12 mouse cellular contexts compared by ENCODE assay signal in genomic region chr15:89463334-89464235, GRCm38 (mm10). TPM values are rescaled to one million over a fixed set of nuclear protein-coding genes. Genes with fewer than 3 reads are reported as not detected.
DNase-seq lines count a peak whose midpoint lies in the region; ATAC-seq and TF ChIP-seq lines count a peak whose summit lies in the region.
"Had no signal": no experiment of that assay in that cellular context is flagged by ENCODE, and none has a peak within 500 bp of the region (broad histone marks: within the 10 kb centered on the region; RNA-seq: fewer than 3 reads in every experiment).

No protein-coding gene starts in this region.

- no peaks in the 10 kb centered on the region for H3K9me3 ChIP-seq in kidney, embryonic 16.5 days (ENCODE audit: low read length)
- no peaks in the 10 kb centered on the region for H3K9me3 ChIP-seq in embryonic facial prominence, embryonic 14.5 days (ENCODE audit: control insufficient read depth, low read length)
- H3K9me3 ChIP-seq in neural tube, embryonic 15.5 days (replicated peaks) = no peaks in the 10 kb centered on the region

- H3K9ac ChIP-seq in kidney, embryonic 16.5 days (replicated peaks; ENCODE audit: low read length) = no peak overlapping the region
- H3K9ac ChIP-seq in embryonic facial prominence, embryonic 14.5 days (ENCODE audit: low read depth, low read length) = no peak overlapping the region
- no peak overlapping the region for H3K9ac ChIP-seq in neural tube, embryonic 15.5 days (replicated peaks)

- no peak overlapping the region for H3K27ac ChIP-seq in kidney, adult 2 months (ENCODE audit: insufficient read depth, low read depth, low read length)
- no peak overlapping the region for H3K27ac ChIP-seq in kidney, embryonic 16.5 days (ENCODE audit: low read length)
- H3K27ac ChIP-seq in embryonic facial prominence, embryonic 14.5 days (replicated peaks; ENCODE audit: low read depth, low read length) = no peak overlapping the region
- H3K27ac ChIP-seq in neural tube, embryonic 15.5 days (replicated peaks) = no peak overlapping the region

- DNase-seq in adrenal gland, postnatal 36 days = peak; percentile 20 to 42
- DNase-seq in adrenal gland, adult 18-20 months (ENCODE audit: low spot score in 2 of 2) = no peak
- DNase-seq in kidney, adult 2 months = peak; percentile 28
- peak; percentile 65 for DNase-seq in 416B (ENCODE audit: low read depth)
- DNase-seq in embryonic facial prominence, embryonic 14.5 days (ENCODE audit: low spot score) = peak; percentile 29
- no peak for DNase-seq in layer of hippocampus, postnatal 36 days
- DNase-seq: gastrocnemius, postnatal 10 days; left cerebral cortex, postnatal 4 days had no signal

- peak; percentile 42 for TF ChIP-seq CTCF in kidney, adult 2 months (conservative IDR thresholded peaks at IDR 0.05; ENCODE audit: insufficient read depth, insufficient read length, low read depth, low read length)

- WGBS in kidney, adult 2 months = 49% methylated on average over 5 of the region's 5 CpGs
- 57% methylated on average over 5 of the region's 5 CpGs for WGBS in kidney, embryonic 16.5 days
- WGBS in embryonic facial prominence, embryonic 14.5 days = 51% methylated on average over 5 of the region's 5 CpGs
- WGBS in neural tube, embryonic 15.5 days = 62% methylated on average over 5 of the region's 5 CpGs

- no peaks in the 10 kb centered on the region for H3K4me1 ChIP-seq in kidney, adult 2 months (ENCODE audit: control insufficient read depth, insufficient read depth, low read length)
- H3K4me1 ChIP-seq in kidney, embryonic 16.5 days (ENCODE audit: insufficient read depth, low read length) = no peaks in the 10 kb centered on the region
- no peaks in the 10 kb centered on the region for H3K4me1 ChIP-seq in embryonic facial prominence, embryonic 14.5 days (ENCODE audit: control insufficient read depth, insufficient read depth, low read length)
- no peaks in the 10 kb centered on the region for H3K4me1 ChIP-seq in neural tube, embryonic 15.5 days

- no peaks in the 10 kb centered on the region for H3K36me3 ChIP-seq in kidney, adult 2 months (ENCODE audit: control insufficient read depth, insufficient read depth, low read length)
- H3K36me3 ChIP-seq in kidney, embryonic 16.5 days (ENCODE audit: insufficient read depth, low read length) = no peaks in the 10 kb centered on the region
- H3K36me3 ChIP-seq in embryonic facial prominence, embryonic 14.5 days (ENCODE audit: control insufficient read depth, insufficient read depth, low read length) = no peaks in the 10 kb centered on the region
- H3K36me3 ChIP-seq in neural tube, embryonic 15.5 days = peaks cover 44% of the 10 kb centered on the region

- TF ChIP-seq POLR2A in kidney, adult 2 months (IDR thresholded peaks at IDR 0.05; ENCODE audit: low read depth, low read length) = no peak

- no peaks in the 10 kb centered on the region for H3K27me3 ChIP-seq in kidney, adult 2 months (replicated peaks; ENCODE audit: control insufficient read depth, insufficient read depth, low read length)
- no peaks in the 10 kb centered on the region for H3K27me3 ChIP-seq in kidney, embryonic 16.5 days (ENCODE audit: insufficient read depth, low read length)
- no peaks in the 10 kb centered on the region for H3K27me3 ChIP-seq in embryonic facial prominence, embryonic 14.5 days (replicated peaks; ENCODE audit: control insufficient read depth, insufficient read depth, low read length)
- H3K27me3 ChIP-seq in neural tube, embryonic 15.5 days (replicated peaks) = no peaks in the 10 kb centered on the region

- no peak overlapping the region for H3K4me2 ChIP-seq in kidney, embryonic 16.5 days (replicated peaks; ENCODE audit: low read depth, low read length)
- no peak overlapping the region for H3K4me2 ChIP-seq in embryonic facial prominence, embryonic 14.5 days (ENCODE audit: low read depth, low read length)
- H3K4me2 ChIP-seq in neural tube, embryonic 15.5 days = no peak overlapping the region
- H3K4me2 ChIP-seq: midbrain, embryonic 11.5 days had no signal

- no peak overlapping the region for H3K4me3 ChIP-seq in kidney, adult 2 months (ENCODE audit: insufficient read depth, low read depth, low read length)
- H3K4me3 ChIP-seq in kidney, embryonic 16.5 days (ENCODE audit: low read length) = no peak overlapping the region
- H3K4me3 ChIP-seq in embryonic facial prominence, embryonic 14.5 days (ENCODE audit: low read depth, low read length) = no peak overlapping the region
- H3K4me3 ChIP-seq in neural tube, embryonic 15.5 days (replicated peaks) = no peak overlapping the region

- no peak for ATAC-seq in kidney, embryonic 16.5 days (ENCODE audit: low FRiP score, low TSS enrichment)
- ATAC-seq in embryonic facial prominence, embryonic 14.5 days (ENCODE audit: low read depth) = no peak
- no peak for ATAC-seq in neural tube, embryonic 15.5 days (ENCODE audit: low FRiP score)
- ATAC-seq: hindbrain, embryonic 16.5 days had no signal

RNA-seq across cellular contexts. Expression of gene Mapk8ip2, which starts 9.9 kb away (rescaled TPM):
- total RNA-seq in adrenal gland, postnatal 36 days (2021) = 1 to 10 TPM; 6.6 to 8.5 TPM
- total RNA-seq in adrenal gland, adult 18-20 months (2021) = 10 to 100 TPM in 1 of 2 experiments, 1 to 10 TPM in 1; 8.1 to 10.9 TPM
- 0.29 and 0.59 TPM in 2 replicates for polyA plus RNA-seq in kidney, adult 2 months (2012; rRNA removed)
- polyA plus RNA-seq in kidney, embryonic 16.5 days (2015; fragmentation: Nextera tagmentation; extraction: Ambion mirVana) = 0.92 and 1.1 TPM in 2 replicates
- 4.3 and 5.2 TPM in 2 replicates for polyA plus RNA-seq in embryonic facial prominence, embryonic 14.5 days (2014; fragmentation: Nextera tagmentation; extraction: Ambion mirVana)
- polyA plus RNA-seq in neural tube, embryonic 15.5 days (2015; fragmentation: Nextera tagmentation; extraction: Ambion mirVana) = 73.0 and 85.4 TPM in 2 replicates
- 100 to 1,000 TPM; 248 to 284 TPM for total RNA-seq in layer of hippocampus, postnatal 36 days (2021)

RNA-seq across cellular contexts. Expression of gene Arsa, which starts 13.6 kb away (rescaled TPM):
- 10 to 100 TPM; 20.7 to 22.4 TPM for total RNA-seq in adrenal gland, postnatal 36 days (2021)
- 10 to 100 TPM; 18.2 to 26.5 TPM for total RNA-seq in adrenal gland, adult 18-20 months (2021)
- 26.0 and 30.0 TPM in 2 replicates for polyA plus RNA-seq in kidney, adult 2 months (2012; rRNA removed)
- 19.2 and 21.1 TPM in 2 replicates for polyA plus RNA-seq in kidney, embryonic 16.5 days (2015; fragmentation: Nextera tagmentation; extraction: Ambion mirVana)
- polyA plus RNA-seq in embryonic facial prominence, embryonic 14.5 days (2014; fragmentation: Nextera tagmentation; extraction: Ambion mirVana) = 18.5 and 20.7 TPM in 2 replicates
- 27.4 and 29.2 TPM in 2 replicates for polyA plus RNA-seq in neural tube, embryonic 15.5 days (2015; fragmentation: Nextera tagmentation; extraction: Ambion mirVana)
- 10 to 100 TPM; 28.6 to 30.6 TPM for total RNA-seq in layer of hippocampus, postnatal 36 days (2021)

RNA-seq across cellular contexts. Expression of gene Chkb, which starts 33.9 kb away (rescaled TPM):
- total RNA-seq in adrenal gland, postnatal 36 days (2021) = 10 to 100 TPM; 57.8 to 63.2 TPM
- 10 to 100 TPM; 60.5 to 88.0 TPM for total RNA-seq in adrenal gland, adult 18-20 months (2021)
- polyA plus RNA-seq in kidney, adult 2 months (2012; rRNA removed) = 58.2 and 62.6 TPM in 2 replicates
- polyA plus RNA-seq in kidney, embryonic 16.5 days (2015; fragmentation: Nextera tagmentation; extraction: Ambion mirVana) = 57.6 and 64.3 TPM in 2 replicates
- polyA plus RNA-seq in embryonic facial prominence, embryonic 14.5 days (2014; fragmentation: Nextera tagmentation; extraction: Ambion mirVana) = 44.7 and 48.1 TPM in 2 replicates
- polyA plus RNA-seq in neural tube, embryonic 15.5 days (2015; fragmentation: Nextera tagmentation; extraction: Ambion mirVana) = 79.8 and 92.8 TPM in 2 replicates
- 10 to 100 TPM; 37.5 to 43.0 TPM for total RNA-seq in layer of hippocampus, postnatal 36 days (2021)

RNA-seq across cellular contexts. Expression of gene Gm44502, which starts 34.1 kb away (rescaled TPM):
- 1 to 10 TPM in 1 of 2 experiments, not detected in 1; 1.4 TPM for total RNA-seq in adrenal gland, postnatal 36 days (2021)
- total RNA-seq in adrenal gland, adult 18-20 months (2021) = 1 to 10 TPM; 1.5 to 2.7 TPM
- 1.1 and 1.5 TPM in 2 replicates for polyA plus RNA-seq in kidney, adult 2 months (2012; rRNA removed)
- 0.33 TPM in 1 of 2 replicates, not detected in the other for polyA plus RNA-seq in kidney, embryonic 16.5 days (2015; fragmentation: Nextera tagmentation; extraction: Ambion mirVana)
- polyA plus RNA-seq in embryonic facial prominence, embryonic 14.5 days (2014; fragmentation: Nextera tagmentation; extraction: Ambion mirVana) = not detected in 2 replicates
- 0.36 TPM in 1 of 2 replicates, not detected in the other for polyA plus RNA-seq in neural tube, embryonic 15.5 days (2015; fragmentation: Nextera tagmentation; extraction: Ambion mirVana)
- total RNA-seq in layer of hippocampus, postnatal 36 days (2021) = under 1 TPM in 1 of 2 experiments, not detected in 1; 0.30 TPM
- polyA plus RNA-seq: midbrain, embryonic 11.5 days had no signal

RNA-seq across cellular contexts. Expression of gene C730034F03Rik, which starts 34.2 kb away (rescaled TPM):
- total RNA-seq in adrenal gland, postnatal 36 days (2021) = 1 to 10 TPM; 1.3 to 1.4 TPM
- total RNA-seq in adrenal gland, adult 18-20 months (2021) = 1 to 10 TPM; 1.0 to 1.6 TPM
- polyA plus RNA-seq in kidney, adult 2 months (2012; rRNA removed) = 0.76 and 0.99 TPM in 2 replicates
- 2.8 and 5.0 TPM in 2 replicates for polyA plus RNA-seq in kidney, embryonic 16.5 days (2015; fragmentation: Nextera tagmentation; extraction: Ambion mirVana)
- 1.1 and 2.3 TPM in 2 replicates for polyA plus RNA-seq in embryonic facial prominence, embryonic 14.5 days (2014; fragmentation: Nextera tagmentation; extraction: Ambion mirVana)
- polyA plus RNA-seq in neural tube, embryonic 15.5 days (2015; fragmentation: Nextera tagmentation; extraction: Ambion mirVana) = 6.1 and 8.7 TPM in 2 replicates
- total RNA-seq in layer of hippocampus, postnatal 36 days (2021) = 1 to 10 TPM; 2.6 to 3.1 TPM

Comparison
In these comparisons a context has a peak if more than half of its experiments do, and no peak if none do; other contexts are left out.
1. DNase-seq: peak in adrenal gland, postnatal 36 days (2 of 2), kidney, adult 2 months (single experiment), 416B (single experiment) and embryonic facial prominence, embryonic 14.5 days (single experiment); none in adrenal gland, adult 18-20 months (0 of 2) and layer of hippocampus, postnatal 36 days (0 of 2).
2. RNA of gene Mapk8ip2, which starts 9.9 kb away (polyA plus RNA-seq): 73.0 to 85.4 TPM in neural tube, embryonic 15.5 days; 4.3 to 5.2 TPM in embryonic facial prominence, embryonic 14.5 days, 0.92 to 1.1 TPM in kidney, embryonic 16.5 days and 0.29 to 0.59 TPM in kidney, adult 2 months; every median in the first group is over 10 times any median in the second.